Mouse (Mus musculus): ENCODE measurements around the gene Gnb3.
"Not testable (repeated sequence)": the region's sequence is repeated elsewhere in the genome, so short reads cannot be mapped to it uniquely, and the experiment has no call there.

Gene Gnb3

DNA sequence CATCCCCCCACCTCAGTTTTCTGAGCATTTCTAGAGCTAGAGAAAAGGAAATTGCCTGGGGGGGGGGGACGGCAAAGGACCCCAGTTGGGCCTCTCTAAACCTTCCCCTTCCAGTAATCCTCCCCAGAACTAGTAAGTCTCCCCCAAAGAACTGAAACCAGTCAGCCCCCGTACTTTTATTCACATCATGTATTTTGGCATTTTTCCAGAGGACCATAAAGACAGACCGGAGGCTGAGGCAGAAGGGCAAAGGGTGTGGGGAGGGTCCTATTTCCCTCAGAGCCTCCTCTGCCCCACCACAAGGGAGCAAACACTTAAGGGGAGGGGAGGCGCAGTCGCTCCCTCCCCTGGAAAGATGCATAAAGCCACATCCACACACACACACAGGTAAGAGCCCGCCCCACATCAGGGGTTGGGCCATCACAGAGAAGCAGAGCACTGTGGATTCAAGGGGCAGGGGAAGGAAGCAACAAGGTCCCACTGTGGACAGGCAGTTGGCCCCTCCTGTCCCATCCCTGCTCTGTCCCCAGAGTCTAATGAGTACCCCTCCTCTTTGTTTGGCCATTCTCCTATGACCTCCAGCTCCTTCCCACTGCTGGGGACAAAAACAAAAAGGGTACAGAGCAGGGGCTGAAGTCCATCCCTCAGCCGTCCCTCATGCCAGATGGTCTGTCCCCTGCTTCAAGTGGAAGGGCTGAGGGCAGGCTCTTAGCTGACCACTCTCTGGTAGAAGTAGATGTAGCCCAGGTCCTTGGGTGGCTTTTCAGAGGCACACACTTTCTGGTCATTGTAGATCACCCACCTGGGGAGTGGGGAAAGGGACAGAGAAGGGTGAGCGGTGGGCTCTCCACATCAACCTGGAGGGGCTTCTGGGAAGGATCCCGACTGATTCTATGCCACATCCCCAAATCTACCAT lies 25.0 kb downstream of the Gnb3 start:
- peak; percentile 27 for DNase-seq

DNA sequence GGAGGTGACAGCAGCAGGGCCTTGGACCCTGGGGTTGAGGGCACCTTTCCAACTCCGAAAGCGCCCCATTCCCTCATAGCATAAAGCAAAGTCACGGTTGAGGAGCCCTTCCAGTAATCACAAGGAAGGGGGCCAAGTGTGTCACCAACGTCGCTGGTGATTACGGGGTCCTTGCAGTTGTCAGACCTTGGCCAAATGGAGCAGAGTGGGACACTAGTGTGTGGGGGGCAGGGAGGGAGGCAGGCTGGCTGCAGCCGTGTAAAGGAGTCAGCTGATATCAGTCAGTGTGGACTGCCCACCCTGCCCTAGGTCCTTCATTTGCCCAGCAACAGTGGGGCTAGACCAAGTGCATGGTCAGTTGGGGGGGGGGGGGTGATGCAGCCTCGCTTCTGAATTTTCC lies 25.6 kb downstream of the Gnb3 start:
- DNase-seq: no peak

DNA sequence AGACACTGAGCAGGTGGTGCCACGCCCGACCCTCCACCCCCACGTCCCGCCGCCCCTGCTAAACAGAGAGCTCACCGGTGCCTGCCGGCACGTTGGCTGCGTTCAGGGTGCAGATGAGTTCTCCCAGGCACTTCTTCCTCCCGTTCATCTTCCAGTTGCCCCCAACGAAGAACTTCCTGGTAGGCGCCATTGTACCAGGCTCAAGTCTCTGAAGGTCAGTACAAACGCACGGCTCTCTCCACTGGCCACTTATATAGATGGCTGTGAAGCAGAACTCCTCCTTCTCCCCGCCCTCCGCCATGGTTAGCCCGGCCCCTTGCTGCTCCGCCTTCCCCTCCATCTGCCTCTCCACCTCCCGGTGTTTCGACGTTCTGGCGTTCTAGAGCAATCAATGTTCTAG lies 26.1 kb downstream of the Gnb3 start, which contains the start of gene Tpi1:
TSS of gene Tpi1 (minus strand) at position 364 of the 400 bp plus-strand sequence.
- DNase-seq: peak; percentile 91

DNA sequence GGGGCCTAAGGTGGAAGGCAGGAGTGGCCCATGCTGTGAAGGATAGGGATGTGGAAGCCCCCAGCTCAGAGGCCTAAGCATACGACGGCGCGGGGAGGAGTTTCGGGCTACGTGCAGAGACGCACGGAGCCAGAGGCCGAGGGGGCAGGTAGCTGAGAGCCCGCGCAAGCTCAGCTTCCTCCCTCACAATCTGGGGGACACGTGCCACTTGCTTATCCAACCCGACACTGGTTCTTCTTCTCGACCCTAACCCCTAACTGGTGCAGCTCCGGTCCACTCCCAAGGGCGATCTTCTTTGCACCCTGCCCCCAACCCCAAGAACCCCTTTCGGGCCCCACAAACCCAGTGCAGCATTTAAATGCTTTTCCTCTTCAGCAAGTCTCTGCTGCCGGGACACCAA lies 26.6 kb downstream of the Gnb3 start:
- DNase-seq: peak; percentile 72

DNA sequence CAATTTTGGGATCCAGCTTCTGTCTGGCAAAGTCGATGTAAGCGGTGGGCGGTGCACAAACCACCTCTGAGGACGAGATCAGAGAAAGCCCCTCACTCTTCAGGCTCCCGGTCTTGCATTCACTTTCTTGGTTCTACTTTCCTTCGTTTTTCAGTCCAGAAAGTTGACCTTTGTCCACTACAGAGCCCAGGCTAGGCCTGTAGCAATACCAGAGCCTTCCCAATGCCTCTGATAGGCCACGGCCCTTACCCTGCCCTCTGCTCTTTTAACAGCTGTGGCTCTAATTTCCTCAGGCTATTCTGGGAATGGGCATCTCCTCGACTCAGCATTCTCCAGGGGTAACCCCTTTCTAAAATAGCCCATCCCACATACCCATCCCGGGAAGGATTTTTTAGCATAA lies 27.2 kb downstream of the Gnb3 start:
- no peak for DNase-seq

DNA sequence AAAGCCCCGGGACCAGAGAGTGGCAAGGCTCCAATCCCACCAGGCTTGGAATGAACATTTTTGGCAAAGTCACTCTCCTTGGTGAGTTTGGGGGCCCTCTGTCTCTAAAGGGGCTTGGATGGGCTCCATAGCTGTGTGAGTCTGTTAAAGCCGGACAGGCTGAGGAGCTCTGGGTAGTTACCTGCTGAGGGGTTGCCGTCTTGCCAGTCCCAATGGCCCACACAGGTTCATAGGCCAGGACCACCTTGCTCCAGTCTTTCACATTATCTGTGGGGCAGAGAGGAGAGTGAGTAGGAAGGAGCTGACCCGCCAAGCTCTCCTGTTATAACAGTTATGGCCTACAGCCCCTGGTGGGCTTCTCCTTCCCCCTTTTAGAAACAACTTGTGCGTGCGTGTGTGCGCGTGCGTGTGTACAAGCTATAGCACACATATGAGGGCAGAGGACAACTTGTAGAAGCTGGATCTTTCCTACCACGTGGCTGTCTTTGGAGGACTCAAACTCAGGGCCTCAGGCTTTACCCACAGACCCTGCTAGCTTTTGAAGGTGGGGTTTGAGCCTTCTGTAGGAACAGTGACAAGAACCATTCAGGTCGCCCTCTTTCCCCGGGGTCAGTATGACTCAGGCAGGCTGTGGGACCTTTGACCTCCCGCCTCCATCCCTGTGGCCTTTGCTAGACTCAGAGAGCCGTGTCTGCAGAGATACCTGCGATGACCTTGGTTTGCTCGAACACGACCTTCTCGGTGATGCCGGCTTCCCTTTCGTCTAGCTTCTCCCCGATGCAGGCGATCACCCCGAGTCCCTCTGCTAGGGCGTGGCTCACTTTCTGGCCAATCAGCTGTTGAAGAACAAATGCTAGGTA lies 28.1 kb downstream of the Gnb3 start:
- DNase-seq: peak; percentile 36

DNA sequence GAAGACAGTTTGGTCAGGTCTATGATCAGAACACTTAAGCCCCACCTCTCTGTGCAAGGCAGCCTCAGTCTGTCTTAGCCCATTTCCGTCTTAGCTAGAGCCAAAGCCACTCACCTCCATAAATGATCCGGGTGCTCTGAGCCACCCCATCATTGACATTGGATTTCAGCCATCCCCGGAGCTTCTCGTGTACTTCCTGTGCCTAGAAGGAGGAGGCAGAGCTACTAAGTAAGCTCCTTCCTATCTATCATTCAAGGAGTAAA lies 28.7 kb downstream of the Gnb3 start:
- no peak for DNase-seq

DNA sequence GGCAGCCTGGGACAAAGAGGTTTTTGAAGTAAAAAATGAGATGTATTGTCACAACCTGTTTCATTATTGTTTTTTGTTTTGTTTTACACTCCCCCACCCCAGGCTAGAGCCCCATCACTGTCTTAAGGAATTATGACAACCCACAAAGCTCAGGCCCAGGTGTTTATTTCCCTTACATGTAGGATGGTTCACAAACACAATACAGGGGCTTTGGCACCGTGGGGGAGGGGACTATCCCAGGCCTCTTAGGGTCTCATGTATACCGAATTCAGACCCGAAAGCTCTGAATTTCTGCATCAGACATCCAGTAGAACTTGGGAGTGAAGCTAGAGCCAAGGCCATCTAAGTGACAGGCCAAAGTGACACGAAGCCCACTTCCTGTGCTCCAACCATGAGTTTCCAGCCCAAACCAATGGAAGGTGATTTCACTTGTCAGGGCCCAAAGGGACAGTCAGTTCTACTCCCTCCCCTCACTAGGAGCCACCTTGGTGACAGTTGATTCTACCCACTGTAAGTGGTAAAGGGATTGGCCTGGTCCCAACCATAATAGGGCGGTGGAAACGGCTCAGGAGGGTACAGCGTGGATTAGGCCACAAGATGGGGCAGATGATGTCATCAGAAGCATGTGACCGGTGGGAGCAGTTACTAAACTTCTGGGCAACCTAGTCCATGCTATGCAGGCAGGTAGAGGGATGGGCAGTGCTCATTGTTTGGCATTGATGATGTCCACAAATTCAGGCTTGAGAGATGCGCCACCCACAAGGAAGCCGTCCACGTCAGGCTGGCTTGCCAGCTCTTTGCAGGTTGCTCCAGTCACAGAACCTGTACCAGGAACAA lies 29.3 kb downstream of the Gnb3 start:
- peak; percentile 28 for DNase-seq

DNA sequence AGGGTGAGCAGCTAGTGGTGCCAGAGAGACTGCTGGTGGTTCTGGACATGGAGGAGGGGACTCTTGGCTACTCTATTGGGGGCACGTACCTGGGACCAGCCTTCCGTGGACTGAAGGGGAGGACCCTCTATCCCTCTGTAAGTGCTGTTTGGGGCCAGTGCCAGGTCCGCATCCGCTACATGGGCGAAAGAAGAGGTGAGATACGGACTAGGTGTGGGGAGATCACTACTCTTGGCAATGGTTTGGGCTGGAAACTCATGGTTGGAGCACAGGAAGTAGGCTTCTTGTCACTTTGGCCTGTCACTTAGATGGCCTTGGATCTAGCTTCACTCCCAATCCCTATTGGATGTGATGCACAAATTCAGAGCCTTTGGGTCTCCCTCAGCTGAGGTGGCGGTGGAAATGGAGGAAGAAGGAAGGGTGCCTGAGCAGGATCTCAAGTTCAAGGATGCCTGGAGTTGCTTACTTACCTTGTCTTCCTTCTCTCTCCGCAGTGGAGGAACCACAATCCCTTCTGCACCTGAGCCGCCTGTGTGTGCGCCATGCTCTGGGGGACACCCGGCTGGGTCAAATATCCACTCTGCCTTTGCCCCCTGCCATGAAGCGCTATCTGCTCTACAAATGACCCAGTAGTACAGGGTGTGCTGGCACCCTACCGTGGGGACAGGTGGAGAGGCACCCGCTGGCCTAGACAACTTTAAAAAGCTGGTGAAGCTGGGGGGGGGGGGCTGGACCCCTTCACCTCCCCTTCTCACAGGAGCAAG lies 30.1 kb downstream of the Gnb3 start:
- DNase-seq: peak; percentile 36

DNA sequence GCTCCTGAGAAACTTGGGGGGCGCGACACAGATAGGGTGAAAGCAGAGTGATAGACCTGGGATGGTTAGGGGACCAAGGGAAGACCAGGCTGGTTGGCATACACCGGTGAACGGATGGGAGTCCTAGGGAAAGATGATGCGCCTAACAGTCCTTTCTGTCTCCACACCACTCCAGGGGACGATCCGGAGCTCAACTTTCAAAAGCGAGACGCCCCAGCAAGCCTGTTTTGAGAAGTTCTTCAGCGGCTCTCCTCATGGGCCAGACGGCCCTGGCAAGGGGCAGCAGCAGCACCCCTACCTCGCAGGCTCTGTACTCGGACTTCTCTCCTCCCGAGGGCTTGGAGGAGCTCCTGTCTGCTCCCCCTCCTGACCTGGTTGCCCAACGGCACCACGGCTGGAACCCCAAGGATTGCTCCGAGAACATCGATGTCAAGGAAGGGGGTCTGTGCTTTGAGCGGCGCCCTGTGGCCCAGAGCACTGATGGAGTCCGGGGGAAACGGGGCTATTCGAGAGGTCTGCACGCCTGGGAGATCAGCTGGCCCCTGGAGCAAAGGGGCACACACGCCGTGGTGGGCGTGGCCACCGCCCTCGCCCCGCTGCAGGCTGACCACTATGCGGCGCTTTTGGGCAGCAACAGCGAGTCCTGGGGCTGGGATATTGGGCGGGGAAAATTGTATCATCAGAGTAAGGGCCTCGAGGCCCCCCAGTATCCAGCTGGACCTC lies 30.9 kb downstream of the Gnb3 start:
- peak; percentile 83 for DNase-seq

DNA sequence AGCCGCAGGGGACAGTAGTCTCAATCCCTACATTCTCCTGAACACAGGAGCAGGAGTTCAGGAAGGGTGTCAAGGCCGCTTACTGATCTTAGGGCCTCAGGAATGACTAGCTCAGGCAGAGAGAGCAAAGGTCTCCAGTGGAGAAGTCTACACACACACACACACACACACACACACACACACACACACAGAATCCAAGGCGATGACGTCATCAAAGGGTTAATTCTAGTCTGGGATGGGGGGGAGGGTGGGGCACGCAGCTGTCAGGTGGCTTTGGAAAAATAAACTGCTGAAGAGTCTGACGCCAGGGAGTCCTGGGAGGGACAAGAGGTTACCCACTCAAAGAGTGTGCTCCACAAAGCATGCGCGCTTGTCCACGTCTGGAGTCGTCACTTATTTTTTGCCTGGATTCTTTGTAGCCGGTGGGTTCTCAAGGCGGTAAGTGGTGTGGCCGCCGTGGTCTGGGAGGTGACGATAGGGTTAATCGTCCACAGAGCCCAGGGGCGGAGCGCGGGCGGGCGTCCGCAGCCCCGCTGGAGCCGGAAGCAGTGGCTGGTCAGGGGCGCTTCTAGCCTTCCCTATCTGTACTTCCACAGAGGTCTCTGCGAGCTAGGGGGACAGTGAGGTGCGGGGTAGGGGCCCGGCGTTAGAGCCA lies 31.6 kb downstream of the Gnb3 start, which contains the start of gene Spsb2:
TSS of gene Spsb2 (plus strand) at position 304 of the 655 bp plus-strand sequence.
- DNase-seq: peak; percentile 60

DNA sequence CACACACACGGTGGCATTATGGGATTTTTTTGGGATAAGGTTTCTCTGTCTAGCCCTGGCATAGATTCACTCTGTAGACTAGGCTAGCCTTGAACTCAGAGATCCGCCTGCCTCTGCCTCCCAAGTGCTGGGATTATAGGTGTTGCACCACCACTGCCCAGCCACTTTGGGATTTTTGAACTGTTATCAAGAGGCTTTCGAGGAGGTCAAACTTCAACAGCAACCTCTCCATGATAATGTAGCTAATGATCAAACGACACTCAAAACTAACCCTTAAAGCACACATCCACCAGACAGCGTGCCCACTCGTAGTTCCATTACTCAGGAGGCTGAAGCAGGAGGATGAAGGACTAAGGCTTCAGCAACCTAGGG lies 32.1 kb downstream of the Gnb3 start:
- no peak for DNase-seq

DNA sequence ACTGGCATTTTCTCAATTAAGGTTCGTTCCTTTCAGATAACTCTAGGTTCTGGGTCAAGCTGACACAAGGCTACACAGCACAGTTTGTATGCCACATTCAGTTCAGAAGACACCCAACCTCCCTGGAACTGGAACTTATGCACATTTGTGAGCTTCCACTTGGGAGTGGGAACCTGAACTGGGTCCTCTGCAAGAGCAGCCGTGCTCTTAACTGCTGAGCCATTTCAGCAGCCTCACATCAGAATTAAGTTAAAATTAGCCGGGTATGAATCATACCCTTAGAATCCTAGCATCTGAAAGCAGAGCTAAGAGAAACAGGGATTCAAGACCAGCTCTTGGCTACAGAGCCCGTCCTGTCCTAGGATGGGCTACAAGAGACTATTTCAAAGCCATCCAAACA lies 32.7 kb downstream of the Gnb3 start:
- peak; percentile 6 for DNase-seq

DNA sequence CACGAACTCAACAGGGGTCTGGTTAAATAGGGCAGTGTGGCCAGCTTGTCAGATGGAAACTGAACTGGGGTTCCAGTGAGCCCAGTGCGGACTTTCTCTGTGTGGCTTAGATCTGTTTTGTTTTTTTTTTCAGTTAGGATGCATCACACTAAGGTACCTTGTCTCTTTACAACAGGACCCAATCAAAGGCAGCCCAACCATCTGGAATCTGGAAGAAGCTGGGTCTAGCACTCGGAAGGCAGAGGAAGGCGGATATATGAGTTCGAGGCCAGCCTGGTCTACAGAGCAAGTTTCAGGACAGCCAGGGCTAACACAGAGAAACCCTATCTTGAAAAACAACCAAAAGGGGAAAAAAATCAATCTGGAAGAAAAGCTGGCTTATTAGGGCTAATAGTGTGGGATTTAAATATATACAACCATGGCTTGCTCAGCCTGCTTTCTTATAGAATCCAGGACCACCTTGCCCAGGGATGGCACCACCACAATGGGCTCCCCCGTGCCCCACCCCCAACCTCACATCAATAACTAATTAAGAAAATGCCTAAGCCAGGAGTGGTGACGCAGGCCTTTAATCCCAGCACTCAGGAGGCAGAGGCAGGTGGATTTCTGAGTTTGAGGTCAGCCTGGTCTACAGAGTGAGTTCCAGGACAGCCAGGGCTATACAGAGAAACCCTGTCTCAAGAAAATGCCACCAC lies 33.5 kb downstream of the Gnb3 start:
- peak; percentile 26 for DNase-seq

DNA sequence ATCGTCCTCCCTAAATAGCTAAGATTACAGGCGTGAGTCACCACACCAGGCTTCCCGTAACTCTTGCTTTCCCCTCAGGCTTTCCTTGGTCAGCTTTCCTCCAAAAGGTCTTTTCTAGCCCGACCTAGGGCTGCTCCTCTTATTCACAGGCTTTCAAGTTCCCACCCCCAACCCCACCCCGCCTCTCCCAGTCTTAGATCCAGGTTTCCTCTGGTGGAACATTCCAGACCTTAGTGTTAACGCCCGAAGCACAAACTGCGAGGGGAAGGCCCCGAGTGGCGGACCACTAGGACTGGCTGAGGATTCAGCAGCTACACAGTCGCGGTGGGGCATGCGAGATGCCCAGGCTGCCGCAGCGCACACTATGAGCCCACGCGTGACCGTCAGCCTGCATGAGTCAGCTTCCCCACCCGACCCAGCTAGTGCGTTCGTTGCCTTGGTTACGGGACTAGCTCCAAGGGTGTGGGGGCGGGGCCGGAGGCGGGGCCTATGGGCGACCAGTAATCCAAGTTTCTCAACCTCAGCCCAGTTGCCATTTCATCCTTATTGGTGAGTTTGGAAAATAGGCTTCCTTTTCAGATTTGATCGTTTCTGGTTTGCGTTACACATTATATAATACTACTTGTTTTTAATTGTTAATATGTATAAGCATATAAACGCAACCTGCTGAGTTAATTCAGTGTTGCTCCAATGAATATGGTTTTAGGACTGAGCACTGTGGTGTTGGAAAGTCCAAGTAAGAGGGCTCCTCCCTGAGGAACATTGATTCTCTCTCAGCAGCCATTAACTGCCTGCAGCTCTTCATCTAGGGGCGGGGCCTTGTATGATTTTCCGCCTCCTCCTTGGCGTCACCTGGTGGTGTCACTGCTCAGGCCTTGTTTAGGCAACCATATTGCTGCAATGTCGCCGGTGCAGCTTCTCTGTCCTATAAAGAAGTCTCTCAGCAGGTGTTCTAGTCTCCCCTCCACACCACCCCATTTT lies 34.4 kb downstream of the Gnb3 start:
- peak; percentile 89 for DNase-seq

DNA sequence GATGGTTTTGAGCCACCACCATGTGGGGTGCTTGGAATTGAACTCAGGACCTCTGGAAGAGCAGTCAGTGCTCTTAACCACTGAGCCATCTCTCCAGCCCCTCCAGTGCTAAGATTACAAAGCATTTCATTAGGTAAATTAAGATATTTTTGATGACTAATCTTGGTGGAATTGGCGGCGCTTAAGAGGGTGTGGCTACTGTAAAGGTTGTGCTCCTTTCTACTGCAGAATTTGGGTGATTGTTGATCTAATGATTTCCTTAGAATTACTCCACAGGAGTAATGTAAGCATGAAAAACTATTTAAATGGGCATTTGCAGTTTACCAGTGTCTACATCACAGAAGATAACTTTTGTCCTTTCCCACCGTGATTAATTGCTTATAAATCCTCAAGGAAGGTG lies 35.7 kb downstream of the Gnb3 start:
- no peak for DNase-seq

DNA sequence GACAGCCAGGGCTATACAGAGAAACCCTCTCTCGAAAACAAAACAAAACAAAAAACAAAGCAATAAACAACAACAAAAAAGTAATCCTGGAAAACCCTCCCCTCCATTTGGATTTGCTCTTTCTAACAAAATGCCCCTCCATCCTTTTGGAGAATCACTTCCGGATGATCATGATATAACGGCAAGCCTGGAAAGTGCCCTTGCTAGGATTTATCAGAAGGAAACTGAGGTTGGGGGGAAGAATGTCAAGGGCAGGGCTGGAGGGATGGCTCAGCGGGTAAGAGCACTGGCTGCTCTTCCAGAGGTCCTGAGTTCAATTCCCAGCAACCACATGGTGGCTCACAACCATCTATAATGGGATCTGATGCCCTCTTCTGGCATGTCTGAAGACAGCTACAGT lies 36.4 kb downstream of the Gnb3 start:
- not testable (repeated sequence) for DNase-seq

DNA sequence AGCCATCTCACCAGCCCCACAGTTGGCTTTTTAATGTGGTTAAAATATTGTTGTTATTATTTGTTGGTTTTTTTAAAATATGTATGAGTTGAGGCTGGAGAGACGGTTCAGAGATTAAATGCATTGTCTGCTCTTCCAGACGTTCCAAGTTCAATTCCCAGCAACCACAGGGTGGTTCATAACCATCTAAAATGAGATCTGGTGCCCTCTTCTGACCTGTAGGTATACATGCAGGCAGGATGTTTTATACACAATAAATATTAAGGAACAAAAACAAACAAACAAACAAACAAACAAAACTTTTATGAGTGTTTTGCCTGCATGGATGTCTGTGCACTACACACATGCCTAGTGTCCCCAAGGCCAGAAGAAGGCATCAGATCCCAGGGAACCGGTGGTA lies 37.0 kb downstream of the Gnb3 start:
- no peak for DNase-seq

DNA sequence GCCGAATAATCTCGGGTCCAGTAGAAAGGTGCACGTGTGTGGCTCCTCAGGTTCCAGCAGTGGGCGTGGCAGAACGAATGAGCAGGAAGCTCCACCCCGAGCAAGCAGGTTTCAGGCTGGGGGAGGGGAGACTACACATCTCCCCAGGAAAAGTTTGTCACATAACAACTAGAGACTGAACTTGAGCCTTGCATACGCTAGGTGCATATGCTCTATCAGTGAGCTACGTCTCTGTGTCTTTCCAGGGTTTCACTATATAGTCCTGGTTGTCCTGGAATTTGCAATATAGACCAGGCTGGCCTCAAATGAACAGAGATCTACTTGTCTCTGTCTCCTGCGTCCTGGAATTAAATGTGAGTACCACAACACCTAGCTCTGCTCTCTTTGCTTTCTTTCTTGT lies 37.7 kb downstream of the Gnb3 start:
- DNase-seq: not testable (repeated sequence)
